Mouse (Mus musculus) lung, embryonic 15.5 days (tissue): Measurements from ENCODE around the gene Naxd. TPM values are rescaled to one million over a fixed set of nuclear protein-coding genes. Genes with fewer than 3 reads are reported as not detected.

Experiments
- ATAC-seq: fragments of 200-750 bp; cut with Nextera tagmentation; 2 replicates; pipeline ENCODE4 v1.8.0; 2017; ENCODE audit warnings: moderate number of reproducible peaks, borderline replicate concordance; ENCODE audit not compliant: low FRiP score, low TSS enrichment; ENCODE audit errors: extremely low read depth
- H3K27ac ChIP-seq: fragments of 300-500 bp; sonication (generic); 2 replicates; pipeline ENCODE4 v1.5.1; 2015; ENCODE audit warnings: moderate library complexity, mild to moderate bottlenecking, inconsistent platforms
- H3K27me3 ChIP-seq: fragments of 300-500 bp; sonication (generic); 2 replicates; pipeline ENCODE4 v1.6.1; 2015; ENCODE audit warnings: inconsistent platforms
- H3K36me3 ChIP-seq: fragments of 300-500 bp; sonication (generic); 2 replicates; pipeline ENCODE4 v1.6.1; 2015; ENCODE audit warnings: inconsistent platforms
- H3K4me1 ChIP-seq: fragments of 300-500 bp; sonication (generic); 2 replicates; pipeline ENCODE4 v1.6.1; 2015; ENCODE audit warnings: inconsistent platforms
- H3K4me2 ChIP-seq: fragments of 300-500 bp; sonication (generic); 2 replicates; pipeline ENCODE4 v1.6.1; 2015; ENCODE audit warnings: inconsistent platforms, mild to moderate bottlenecking, moderate library complexity
- H3K4me3 ChIP-seq: fragments of 300-500 bp; sonication (generic); 2 replicates; pipeline ENCODE4 v1.5.1; 2015; ENCODE audit warnings: mild to moderate bottlenecking, inconsistent platforms
- H3K9ac ChIP-seq: fragments of 300-500 bp; sonication (generic); 2 replicates; pipeline ENCODE4 v1.6.1; 2015; ENCODE audit warnings: inconsistent platforms
- H3K9me3 ChIP-seq: fragments of 300-500 bp; sonication (generic); 2 replicates; pipeline ENCODE4 v1.6.1; 2016; ENCODE audit warnings: inconsistent platforms
- whole genome bisulfite sequencing: fragments of 180-500 bp; shearing (Covaris S2); methylation state at CpG from one replicate; pipeline ENCODE4 v1.1.7; 2015; 5-methylcytosine and 5-hydroxymethylcytosine counted together
- polyA plus RNA-seq: library from polyadenylated mRNA; unstranded; fragments of >200 nt; fragmentation: Nextera tagmentation; extraction: Ambion mirVana; gene quantifications from 2 replicates; pipeline ENCODE4 v1.2.1, GENCODE M21; 2015

Gene Naxd
- polyA plus RNA-seq, 1 experiment from 2014 or later: 157 TPM

- peak overlapping the region; percentile 94 for H3K4me3 ChIP-seq
- peak overlapping the region; percentile 90 for H3K9ac ChIP-seq
- 54% methylated on average over 12 of the region's 12 CpGs for WGBS
- no peaks in the 10 kb centered on the region; the same call in 1 of the 2 replicates for H3K27me3 ChIP-seq
- H3K9me3 ChIP-seq: no peaks in the 10 kb centered on the region
- peaks cover 10% of the 10 kb centered on the region for H3K36me3 ChIP-seq
- peak overlapping the region; percentile 73; the same call in 1 of the 2 replicates for H3K27ac ChIP-seq
- peak overlapping the region; percentile 77 for H3K4me2 ChIP-seq
- peaks cover 24% of the 10 kb centered on the region; the same call in 1 of the 2 replicates for H3K4me1 ChIP-seq
- no peak for ATAC-seq
Measured at GRCm38 (mm10) chr8:11498281-11498680, 975 bp downstream of the Naxd start.

- H3K4me2 ChIP-seq: peak overlapping the region; percentile 77
- H3K9me3 ChIP-seq: no peaks in the 10 kb centered on the region
- no peak overlapping the region for H3K9ac ChIP-seq
- WGBS: 58% methylated on average over 4 of the region's 4 CpGs
- peak overlapping the region; percentile 94 for H3K4me3 ChIP-seq
- peak overlapping the region; percentile 73 for H3K27ac ChIP-seq
- H3K27me3 ChIP-seq: no peaks in the 10 kb centered on the region; the same call in 1 of the 2 replicates
- H3K4me1 ChIP-seq: peaks cover 24% of the 10 kb centered on the region; the same call in 1 of the 2 replicates
- ATAC-seq: no peak
- H3K36me3 ChIP-seq: peaks cover 16% of the 10 kb centered on the region
Measured at GRCm38 (mm10) chr8:11498786-11499485, 1.6 kb downstream of the Naxd start.

GRCm38 (mm10) chr8:11503476-11504232 is 6.3 kb downstream of the Naxd start:
- Histone ChIP-seq H3K27me3 (no peaks in the 10 kb centered on the region), H3K4me3 (no peak overlapping the region), H3K27ac (no peak overlapping the region), H3K9ac (no peak overlapping the region), H3K4me1 (peaks cover 14% of the 10 kb centered on the region; the same call in 1 of the 2 replicates), H3K36me3 (peaks cover 48% of the 10 kb centered on the region), H3K4me2 (no peak overlapping the region), H3K9me3 (no peaks in the 10 kb centered on the region)
- 79% methylated on average over 13 of the region's 13 CpGs for WGBS
- ATAC-seq: no peak

GRCm38 (mm10) chr8:11506074-11506473 is 8.8 kb downstream of the Naxd start:
- 84% methylated on average over 14 of the region's 14 CpGs for whole genome bisulfite sequencing
- ATAC-seq: no peak
- H3K4me1 ChIP-seq: no peaks in the 10 kb centered on the region
- H3K36me3 ChIP-seq: peaks cover 72% of the 10 kb centered on the region
- no peak overlapping the region for H3K4me2 ChIP-seq
- no peak overlapping the region for H3K9ac ChIP-seq
- H3K27me3 ChIP-seq: no peaks in the 10 kb centered on the region
- H3K27ac ChIP-seq: no peak overlapping the region
- no peaks in the 10 kb centered on the region for H3K9me3 ChIP-seq
- no peak overlapping the region for H3K4me3 ChIP-seq

- no peak overlapping the region for H3K27ac ChIP-seq
- H3K27me3 ChIP-seq: no peaks in the 10 kb centered on the region
- H3K4me3 ChIP-seq: no peak overlapping the region
- no peaks in the 10 kb centered on the region for H3K9me3 ChIP-seq
- no peak for ATAC-seq
- no peak overlapping the region for H3K9ac ChIP-seq
- no peak overlapping the region for H3K4me2 ChIP-seq
- H3K4me1 ChIP-seq: no peaks in the 10 kb centered on the region
- WGBS: 66% methylated on average over 6 of the region's 6 CpGs
- H3K36me3 ChIP-seq: peaks cover 79% of the 10 kb centered on the region
Measured at GRCm38 (mm10) chr8:11506802-11507201, 9.5 kb downstream of the Naxd start.

- Histone ChIP-seq H3K4me2 (no peak overlapping the region), H3K9me3 (no peaks in the 10 kb centered on the region), H3K27me3 (no peaks in the 10 kb centered on the region), H3K4me3 (no peak overlapping the region), H3K9ac (no peak overlapping the region), H3K36me3 (peaks cover 84% of the 10 kb centered on the region), H3K4me1 (no peaks in the 10 kb centered on the region), H3K27ac (no peak overlapping the region)
- ATAC-seq: no peak
- 79% methylated on average over 10 of the region's 10 CpGs for WGBS
Measured at GRCm38 (mm10) chr8:11508880-11509279, 11.6 kb downstream of the Naxd start.

GRCm38 (mm10) chr8:11510971-11511370 is 13.7 kb downstream of the Naxd start:
- Histone ChIP-seq H3K9ac (no peak overlapping the region), H3K36me3 (peaks cover 80% of the 10 kb centered on the region), H3K27me3 (no peaks in the 10 kb centered on the region), H3K4me1 (no peaks in the 10 kb centered on the region), H3K27ac (no peak overlapping the region), H3K9me3 (no peaks in the 10 kb centered on the region), H3K4me2 (no peak overlapping the region), H3K4me3 (no peak overlapping the region)
- ATAC-seq: no peak
- 81% methylated on average over 5 of the region's 5 CpGs for WGBS

GRCm38 (mm10) chr8:11512711-11513110 is 15.4 kb downstream of the Naxd start:
- Histone ChIP-seq H3K36me3 (peaks cover 80% of the 10 kb centered on the region), H3K27me3 (no peaks in the 10 kb centered on the region), H3K9ac (no peak overlapping the region), H3K4me1 (no peaks in the 10 kb centered on the region), H3K4me2 (no peak overlapping the region), H3K27ac (no peak overlapping the region), H3K4me3 (no peak overlapping the region), H3K9me3 (no peaks in the 10 kb centered on the region)
- WGBS: 80% methylated on average over 9 of the region's 9 CpGs
- ATAC-seq: no peak

GRCm38 (mm10) chr8:11513247-11513646 is 15.9 kb downstream of the Naxd start:
- Histone ChIP-seq H3K9ac (no peak overlapping the region), H3K9me3 (no peaks in the 10 kb centered on the region), H3K4me3 (no peak overlapping the region), H3K4me2 (no peak overlapping the region), H3K27ac (no peak overlapping the region), H3K36me3 (peaks cover 79% of the 10 kb centered on the region), H3K27me3 (no peaks in the 10 kb centered on the region), H3K4me1 (no peaks in the 10 kb centered on the region)
- WGBS: 86% methylated on average over 5 of the region's 5 CpGs
- no peak for ATAC-seq

GRCm38 (mm10) chr8:11516292-11516691 is 19.0 kb downstream of the Naxd start:
- Histone ChIP-seq H3K4me2 (no peak overlapping the region), H3K36me3 (peaks cover 59% of the 10 kb centered on the region), H3K9me3 (no peaks in the 10 kb centered on the region), H3K4me1 (no peaks in the 10 kb centered on the region), H3K27ac (no peak overlapping the region), H3K9ac (no peak overlapping the region), H3K27me3 (no peaks in the 10 kb centered on the region), H3K4me3 (no peak overlapping the region)
- no peak for ATAC-seq
- WGBS: 96% methylated on average over 9 of the region's 9 CpGs

- ATAC-seq: no peak
- Histone ChIP-seq H3K4me3 (no peak overlapping the region), H3K4me1 (no peaks in the 10 kb centered on the region), H3K9ac (no peak overlapping the region), H3K27me3 (no peaks in the 10 kb centered on the region), H3K36me3 (peaks cover 53% of the 10 kb centered on the region), H3K9me3 (no peaks in the 10 kb centered on the region), H3K4me2 (no peak overlapping the region), H3K27ac (peak overlapping the region; percentile 22; the same call in 1 of the 2 replicates)
- 65% methylated on average over 16 of the region's 16 CpGs for whole genome bisulfite sequencing
Measured at GRCm38 (mm10) chr8:11517366-11518055, 20.2 kb downstream of the Naxd start.

GRCm38 (mm10) chr8:11518056-11518396 is 20.7 kb downstream of the Naxd start:
- Histone ChIP-seq H3K36me3 (peaks cover 48% of the 10 kb centered on the region), H3K4me2 (no peak overlapping the region), H3K27ac (0 out of 2 replicates have a peak overlapping the region, but pooled peaks have one; percentile 39), H3K4me3 (no peak overlapping the region), H3K4me1 (no peaks in the 10 kb centered on the region), H3K9ac (no peak overlapping the region), H3K27me3 (no peaks in the 10 kb centered on the region), H3K9me3 (no peaks in the 10 kb centered on the region)
- no peak for ATAC-seq
- 79% methylated on average over 6 of the region's 6 CpGs for WGBS
